Mouse (Mus musculus): Measurements from ENCODE around the gene Eya2. TPM values are rescaled to one million over a fixed set of nuclear protein-coding genes. Genes with fewer than 3 reads are reported as not detected.

Gene Eya2
- polyA plus RNA-seq, 2 experiments, result 18.8 to 32.6 TPM

GRCm38 (mm10) chr2:165691016-165691415 lies 96.2 kb downstream of the Eya2 start:
- no peak for TF ChIP-seq POLR2A (IDR thresholded peaks at IDR 0.05; ENCODE audit: borderline replicate concordance, extremely low read depth, insufficient read depth, insufficient read length)
- DNase-seq (ENCODE audit: low spot score) (no peak), ATAC-seq (ENCODE audit: low FRiP score, low read depth) (no peak)
- WGBS, result 92% methylated on average over 3 of the region's 3 CpGs
- no peaks in the 10 kb centered on the region for H3K36me3 ChIP-seq (ENCODE audit: control insufficient read depth, insufficient read depth, low read length)
- no peak overlapping the region for H3K4me3 ChIP-seq (replicated peaks; ENCODE audit: low read length)
- H3K9ac ChIP-seq (ENCODE audit: low read depth, low read length, severe bottlenecking), result no peak overlapping the region
- H3K27ac ChIP-seq (replicated peaks; ENCODE audit: low read depth, low read length), result no peak overlapping the region
- no peaks in the 10 kb centered on the region for H3K9me3 ChIP-seq (ENCODE audit: control insufficient read depth, low read length)
- H3K4me2 ChIP-seq (replicated peaks; ENCODE audit: low read depth, low read length, severe bottlenecking), result no peak overlapping the region
- H3K4me1 ChIP-seq (ENCODE audit: control insufficient read depth, insufficient read depth, low read length), result no peaks in the 10 kb centered on the region
- H3K27me3 ChIP-seq (ENCODE audit: control insufficient read depth, insufficient read depth, low read length), result no peaks in the 10 kb centered on the region

GRCm38 (mm10) chr2:165692944-165693660 lies 98.3 kb downstream of the Eya2 start:
- no peak overlapping the region for H3K9ac ChIP-seq (ENCODE audit: low read depth, low read length, severe bottlenecking)
- no peak for TF ChIP-seq POLR2A (IDR thresholded peaks at IDR 0.05; ENCODE audit: borderline replicate concordance, extremely low read depth, insufficient read depth, insufficient read length)
- WGBS, result 68% methylated on average over 4 of the region's 4 CpGs
- H3K36me3 ChIP-seq (ENCODE audit: control insufficient read depth, insufficient read depth, low read length), result no peaks in the 10 kb centered on the region
- no peak for DNase-seq (ENCODE audit: low spot score)
- no peak overlapping the region for H3K4me2 ChIP-seq (replicated peaks; ENCODE audit: low read depth, low read length, severe bottlenecking)
- H3K27ac ChIP-seq (replicated peaks; ENCODE audit: low read depth, low read length), result no peak overlapping the region
- H3K27me3 ChIP-seq (ENCODE audit: control insufficient read depth, insufficient read depth, low read length), result no peaks in the 10 kb centered on the region
- H3K9me3 ChIP-seq (ENCODE audit: control insufficient read depth, low read length), result no peaks in the 10 kb centered on the region
- no peak overlapping the region for H3K4me3 ChIP-seq (replicated peaks; ENCODE audit: low read length)
- no peaks in the 10 kb centered on the region for H3K4me1 ChIP-seq (ENCODE audit: control insufficient read depth, insufficient read depth, low read length)
- ATAC-seq (ENCODE audit: low FRiP score, low read depth), result no peak

DNA sequence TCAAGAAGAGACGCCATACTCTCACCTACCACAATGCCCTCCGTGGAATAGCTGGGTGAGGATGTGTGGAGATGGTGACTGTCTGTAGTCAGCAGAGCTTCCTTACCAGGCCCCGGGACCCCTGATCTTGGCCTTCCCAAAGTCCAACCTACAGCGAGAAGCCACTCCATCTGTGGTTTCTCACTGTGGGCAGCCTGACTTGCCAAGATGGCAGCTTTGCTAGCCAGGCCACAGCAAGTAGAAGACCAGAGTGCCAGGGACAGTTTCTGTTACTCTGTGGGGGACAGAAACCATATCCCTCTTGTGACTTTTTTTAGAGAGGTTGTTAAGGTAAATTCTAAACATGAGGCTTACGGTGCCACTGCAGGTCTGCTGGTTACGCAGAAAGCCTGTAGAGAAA lies 99.9 kb downstream of the Eya2 start:
- H3K4me1 ChIP-seq (ENCODE audit: control insufficient read depth, insufficient read depth, low read length), result no peaks in the 10 kb centered on the region
- no peaks in the 10 kb centered on the region for H3K27me3 ChIP-seq (ENCODE audit: control insufficient read depth, insufficient read depth, low read length)
- no peaks in the 10 kb centered on the region for H3K9me3 ChIP-seq (ENCODE audit: control insufficient read depth, low read length)
- H3K4me2 ChIP-seq (replicated peaks; ENCODE audit: low read depth, low read length, severe bottlenecking), result no peak overlapping the region
- no peak overlapping the region for H3K27ac ChIP-seq (replicated peaks; ENCODE audit: low read depth, low read length)
- H3K9ac ChIP-seq (ENCODE audit: low read depth, low read length, severe bottlenecking), result no peak overlapping the region
- no peak for ATAC-seq (ENCODE audit: low FRiP score, low read depth)
- H3K4me3 ChIP-seq (replicated peaks; ENCODE audit: low read length), result no peak overlapping the region
- no peak for TF ChIP-seq POLR2A (IDR thresholded peaks at IDR 0.05; ENCODE audit: borderline replicate concordance, extremely low read depth, insufficient read depth, insufficient read length)
- no peak for DNase-seq (ENCODE audit: low spot score)
- H3K36me3 ChIP-seq (ENCODE audit: control insufficient read depth, insufficient read depth, low read length), result no peaks in the 10 kb centered on the region
- 86% methylated on average over 6 of the region's 6 CpGs for WGBS

- DNase-seq (ENCODE audit: low spot score) (no peak), ATAC-seq (ENCODE audit: low FRiP score, low read depth) (peak; percentile 53)
- Histone ChIP-seq H3K4me2 (replicated peaks; ENCODE audit: low read depth, low read length, severe bottlenecking) (no peak overlapping the region), H3K4me1 (ENCODE audit: control insufficient read depth, insufficient read depth, low read length) (no peaks in the 10 kb centered on the region), H3K36me3 (ENCODE audit: control insufficient read depth, insufficient read depth, low read length) (no peaks in the 10 kb centered on the region), H3K27ac (replicated peaks; ENCODE audit: low read depth, low read length) (no peak overlapping the region), H3K9me3 (ENCODE audit: control insufficient read depth, low read length) (no peaks in the 10 kb centered on the region), H3K27me3 (ENCODE audit: control insufficient read depth, insufficient read depth, low read length) (no peaks in the 10 kb centered on the region), H3K4me3 (replicated peaks; ENCODE audit: low read length) (no peak overlapping the region), H3K9ac (ENCODE audit: low read depth, low read length, severe bottlenecking) (no peak overlapping the region)
- TF ChIP-seq POLR2A (IDR thresholded peaks at IDR 0.05; ENCODE audit: borderline replicate concordance, extremely low read depth, insufficient read depth, insufficient read length), result no peak
- WGBS, result 55% methylated on average over 19 of the region's 19 CpGs
These were observed 105.5 kb downstream of the Eya2 start for GRCm38 (mm10) chr2:165700252-165700908.

- Histone ChIP-seq H3K4me2 (replicated peaks; ENCODE audit: low read depth, low read length, severe bottlenecking) (no peak overlapping the region), H3K4me3 (replicated peaks; ENCODE audit: low read length) (no peak overlapping the region), H3K4me1 (ENCODE audit: control insufficient read depth, insufficient read depth, low read length) (no peaks in the 10 kb centered on the region), H3K27me3 (ENCODE audit: control insufficient read depth, insufficient read depth, low read length) (no peaks in the 10 kb centered on the region), H3K36me3 (ENCODE audit: control insufficient read depth, insufficient read depth, low read length) (no peaks in the 10 kb centered on the region), H3K27ac (replicated peaks; ENCODE audit: low read depth, low read length) (no peak overlapping the region), H3K9ac (ENCODE audit: low read depth, low read length, severe bottlenecking) (no peak overlapping the region), H3K9me3 (ENCODE audit: control insufficient read depth, low read length) (no peaks in the 10 kb centered on the region)
- no peak for ATAC-seq (ENCODE audit: low FRiP score, low read depth)
- WGBS, result 49% methylated on average over 9 of the region's 9 CpGs
- no peak for TF ChIP-seq POLR2A (IDR thresholded peaks at IDR 0.05; ENCODE audit: borderline replicate concordance, extremely low read depth, insufficient read depth, insufficient read length)
- no peak for DNase-seq (ENCODE audit: low spot score)
These were observed 108.4 kb downstream of the Eya2 start for GRCm38 (mm10) chr2:165703033-165703805.
